Mouse (Mus musculus): ENCODE measurements around the gene Dmrt2.

DNA sequence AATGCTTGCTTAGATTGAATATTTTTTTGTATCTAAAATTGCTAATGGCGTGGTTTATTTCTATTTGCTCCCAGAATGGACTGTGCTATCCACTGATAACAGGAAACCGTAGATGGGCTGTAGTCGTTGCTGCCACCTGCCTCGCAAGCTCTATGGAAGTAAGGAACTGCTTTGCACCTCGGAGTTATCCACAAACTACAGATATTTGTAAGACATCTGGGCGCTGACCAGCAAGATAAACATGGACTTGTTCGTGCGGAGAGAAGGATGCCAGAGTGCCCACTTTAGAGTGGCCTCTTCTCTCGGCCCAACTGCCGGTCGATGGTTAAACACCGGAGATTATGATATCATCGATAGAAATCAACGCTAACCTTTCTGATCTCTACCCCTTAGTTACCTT is 530 bp upstream of the Dmrt2 start:
- TF ChIP-seq CTCF (IDR thresholded peaks at IDR 0.05; ENCODE audit: insufficient read depth, low read length) = no peak
- no peak for TF ChIP-seq POLR2A (IDR thresholded peaks at IDR 0.05; ENCODE audit: borderline replicate concordance, extremely low read depth, low read depth, low read length)
